Mouse (Mus musculus) liver, embryonic 14.5 days (tissue): Measurements from ENCODE around the gene Kdm4a. TPM values are rescaled to one million over a fixed set of nuclear protein-coding genes. Genes with fewer than 3 reads are reported as not detected.

Source experiments
- ATAC-seq: fragments of 200-750 bp; cut with Nextera tagmentation; 2 replicates; pipeline ENCODE4 v1.8.0; 2017; ENCODE audit warnings: moderate number of reproducible peaks, mild to moderate bottlenecking, moderate library complexity; ENCODE audit not compliant: insufficient read depth
- DNase-seq, 3 experiments: peaks; one replicate each; pipeline ENCODE4 v3.0.0-alpha.2; 2012 to 2013; ENCODE audit warnings: low read depth in 3 of 3, low spot score in 3 of 3
- H3K27ac ChIP-seq: fragments of 300-500 bp; sonication (generic); 2 replicates; pipeline ENCODE4 v1.5.1; 2014; ENCODE audit warnings: moderate library complexity, mild to moderate bottlenecking, control low read depth, inconsistent platforms
- H3K27me3 ChIP-seq: fragments of 300-500 bp; sonication (generic); 2 replicates; pipeline ENCODE4 v1.6.1; 2014; ENCODE audit warnings: mild to moderate bottlenecking, low read length, moderate library complexity; ENCODE audit not compliant: control insufficient read depth, insufficient read depth
- H3K36me3 ChIP-seq: fragments of 300-500 bp; sonication (generic); replicated peaks from 2 replicates; pipeline ENCODE4 v1.6.1; 2014; ENCODE audit warnings: low read depth; ENCODE audit not compliant: control insufficient read depth, insufficient read depth
- H3K4me1 ChIP-seq, 2 experiments: fragments of 200-500 bp in 1 of 2; fragments of 300-500 bp in 1 of 2; sonication (generic) in 1 of 2; replicated peaks; 2 replicates each; pipeline ENCODE4 v1.6.1; 2012 to 2014; ENCODE audit warnings: antibody characterized with exemption in 1 of 2, inconsistent platforms in 1 of 2, low read length in 1 of 2; ENCODE audit not compliant: control insufficient read depth in 2 of 2, insufficient read depth in 2 of 2
- H3K4me2 ChIP-seq: fragments of 300-500 bp; sonication (generic); 2 replicates; pipeline ENCODE4 v1.6.1; 2014; ENCODE audit warnings: low read depth, mild to moderate bottlenecking, control low read depth, moderate library complexity
- H3K4me3 ChIP-seq, 2 experiments: fragments of 200-500 bp in 1 of 2; fragments of 300-500 bp in 1 of 2; sonication (generic) in 1 of 2; 2 replicates each; pipeline ENCODE4 v1.5.1; 2012 to 2014; ENCODE audit warnings: low read depth in 2 of 2, low read length in 2 of 2, mild to moderate bottlenecking in 2 of 2, control low read depth in 1 of 2, inconsistent platforms in 1 of 2, moderate library complexity in 1 of 2; ENCODE audit not compliant: insufficient read depth in 1 of 2
- H3K9ac ChIP-seq: fragments of 300-500 bp; sonication (generic); replicated peaks from 2 replicates; pipeline ENCODE4 v1.6.1; 2014; ENCODE audit warnings: mild to moderate bottlenecking, control low read depth, moderate library complexity
- H3K9me3 ChIP-seq: fragments of 300-500 bp; sonication (generic); 2 replicates; pipeline ENCODE4 v1.6.1; 2016; ENCODE audit warnings: low read length, mixed read lengths; ENCODE audit not compliant: control insufficient read depth
- CTCF ChIP-seq: IDR thresholded peaks from 2 replicates; pipeline ENCODE4 v1.5.1; 2016; ENCODE audit warnings: antibody characterized with exemption, low read depth, control low read depth
- EP300 ChIP-seq: IDR thresholded peaks from 2 replicates; pipeline ENCODE4 v1.6.1; 2016; ENCODE audit warnings: antibody characterized with exemption, low read depth
- WGBS: fragments of 180-500 bp; shearing (Covaris S2); extraction: QIAGEN DNeasy Blood & Tissue Kit; methylation state at CpG from one replicate; pipeline ENCODE4 v1.1.7; 2014; ENCODE audit not compliant: insufficient replicate concordance; 5-methylcytosine and 5-hydroxymethylcytosine counted together
- polyA plus RNA-seq, 2 experiments: library from polyadenylated mRNA; depleted of rRNA in 1 of 2; stranded (reverse) in 1 of 2; unstranded in 1 of 2; fragments of >200 nt; fragmentation: Nextera tagmentation in 1 of 2; extraction: Ambion mirVana in 1 of 2; gene quantifications; 2 replicates each; pipeline versions ENCODE4 v1.2.1 to v1.2.3; 2012 to 2014

Kdm4a gene
- polyA plus RNA-seq, 2 experiments: 7.3 to 13.7 TPM

DNA sequence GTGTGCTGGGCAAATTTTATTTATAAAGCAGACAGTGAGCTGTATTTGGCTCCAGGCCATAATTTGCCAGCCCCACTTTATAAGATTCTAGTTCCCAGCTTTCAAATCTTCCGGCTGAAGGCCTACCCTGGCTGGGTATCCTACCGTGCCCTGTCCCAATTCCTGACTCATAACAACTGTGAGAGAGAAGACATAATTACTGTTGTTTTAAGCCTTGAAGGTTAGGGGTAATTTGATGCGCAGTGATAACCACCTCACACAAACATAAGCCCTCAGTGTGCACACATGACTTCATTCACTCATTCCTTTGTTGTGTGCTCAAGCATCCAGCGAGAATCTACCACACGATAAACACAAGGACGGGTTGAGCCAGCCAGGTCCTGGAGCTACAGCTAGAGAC lies 39.6 kb upstream of the Kdm4a start:
- no peaks in the 10 kb centered on the region for H3K9me3 ChIP-seq
- no peaks in the 10 kb centered on the region for H3K27me3 ChIP-seq
- 78% methylated on average over 6 of the region's 6 CpGs for WGBS
- no peaks in the 10 kb centered on the region for H3K36me3 ChIP-seq
- H3K9ac ChIP-seq: no peak overlapping the region
- DNase-seq (no peak), ATAC-seq (no peak)
- no peak overlapping the region for H3K4me2 ChIP-seq
- TF ChIP-seq CTCF: no peak
- H3K27ac ChIP-seq: no peak overlapping the region
- H3K4me3 ChIP-seq: no peak overlapping the region
- no peaks in the 10 kb centered on the region for H3K4me1 ChIP-seq

DNA sequence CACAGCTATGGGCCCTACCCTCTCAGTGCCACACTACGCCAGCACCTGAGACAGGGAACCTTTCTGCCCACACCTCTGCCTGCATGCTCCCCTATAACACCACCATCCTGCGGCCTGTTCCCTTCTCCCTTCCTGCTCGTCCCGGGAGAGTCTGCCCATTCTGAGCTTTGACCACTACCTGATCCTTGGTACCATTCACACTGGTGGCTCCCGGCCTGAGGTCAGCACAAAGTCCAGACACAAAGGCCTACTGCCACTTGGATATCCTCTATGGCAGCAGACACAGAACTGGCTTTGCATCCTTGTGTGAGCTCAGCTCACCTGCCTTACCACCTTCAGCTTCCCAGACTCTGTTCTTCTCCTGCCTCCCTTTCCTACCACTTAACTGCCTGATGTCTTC lies 38.7 kb upstream of the Kdm4a start:
- DNase-seq (no peak), ATAC-seq (no peak)
- H3K27ac ChIP-seq: no peak overlapping the region
- H3K9me3 ChIP-seq: no peaks in the 10 kb centered on the region
- no peak overlapping the region for H3K9ac ChIP-seq
- H3K27me3 ChIP-seq: no peaks in the 10 kb centered on the region
- no peak overlapping the region for H3K4me2 ChIP-seq
- H3K36me3 ChIP-seq: no peaks in the 10 kb centered on the region
- no peak for TF ChIP-seq CTCF
- TF ChIP-seq EP300: no peak
- H3K4me3 ChIP-seq: no peak overlapping the region
- 67% methylated on average over 5 of the region's 5 CpGs for WGBS
- H3K4me1 ChIP-seq: no peaks in the 10 kb centered on the region

GRCm38 (mm10) chr4:118216726-118217595 lies 37.1 kb upstream of the Kdm4a start:
- peak in 1 of 3 experiments; percentile 20 for DNase-seq
- no peaks in the 10 kb centered on the region for H3K9me3 ChIP-seq
- H3K4me3 ChIP-seq: no peak overlapping the region
- H3K4me1 ChIP-seq: no peaks in the 10 kb centered on the region
- peak; percentile 42 for ATAC-seq
- no peak overlapping the region for H3K9ac ChIP-seq
- TF ChIP-seq EP300 (no peak), CTCF (peak; percentile 88)
- no peak overlapping the region for H3K4me2 ChIP-seq
- no peaks in the 10 kb centered on the region for H3K27me3 ChIP-seq
- WGBS: 60% methylated on average over 17 of the region's 17 CpGs
- H3K27ac ChIP-seq: no peak overlapping the region
- H3K36me3 ChIP-seq: no peaks in the 10 kb centered on the region

DNA sequence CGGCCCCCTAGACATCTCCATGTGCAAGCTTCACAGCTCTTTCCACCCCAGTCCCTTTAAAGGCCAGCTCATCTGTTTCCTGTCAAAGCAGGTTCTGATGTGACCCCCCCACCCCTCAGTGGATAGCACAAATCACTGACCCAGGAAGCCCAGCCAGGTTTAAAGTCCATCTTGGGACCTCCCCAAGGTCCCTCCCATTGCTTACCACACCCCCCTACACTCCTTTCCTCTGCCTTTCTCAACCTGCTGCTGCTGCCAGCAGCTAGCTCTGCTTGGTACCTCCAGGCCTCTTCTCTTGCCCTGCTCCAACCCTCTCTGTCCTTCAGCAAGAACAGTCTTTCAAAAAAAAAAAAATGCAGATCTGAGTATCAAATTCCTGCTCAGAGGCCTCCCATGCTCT lies 35.0 kb upstream of the Kdm4a start:
- no peak for TF ChIP-seq CTCF
- no peak for TF ChIP-seq EP300
- ATAC-seq (no peak), DNase-seq (no peak)
- Histone ChIP-seq H3K4me3 (no peak overlapping the region), H3K27me3 (no peaks in the 10 kb centered on the region), H3K9ac (no peak overlapping the region), H3K36me3 (no peaks in the 10 kb centered on the region), H3K9me3 (no peaks in the 10 kb centered on the region), H3K27ac (no peak overlapping the region), H3K4me1 (no peaks in the 10 kb centered on the region), H3K4me2 (no peak overlapping the region)
- 63% methylated on average over 1 of the region's 1 CpGs for WGBS

DNA sequence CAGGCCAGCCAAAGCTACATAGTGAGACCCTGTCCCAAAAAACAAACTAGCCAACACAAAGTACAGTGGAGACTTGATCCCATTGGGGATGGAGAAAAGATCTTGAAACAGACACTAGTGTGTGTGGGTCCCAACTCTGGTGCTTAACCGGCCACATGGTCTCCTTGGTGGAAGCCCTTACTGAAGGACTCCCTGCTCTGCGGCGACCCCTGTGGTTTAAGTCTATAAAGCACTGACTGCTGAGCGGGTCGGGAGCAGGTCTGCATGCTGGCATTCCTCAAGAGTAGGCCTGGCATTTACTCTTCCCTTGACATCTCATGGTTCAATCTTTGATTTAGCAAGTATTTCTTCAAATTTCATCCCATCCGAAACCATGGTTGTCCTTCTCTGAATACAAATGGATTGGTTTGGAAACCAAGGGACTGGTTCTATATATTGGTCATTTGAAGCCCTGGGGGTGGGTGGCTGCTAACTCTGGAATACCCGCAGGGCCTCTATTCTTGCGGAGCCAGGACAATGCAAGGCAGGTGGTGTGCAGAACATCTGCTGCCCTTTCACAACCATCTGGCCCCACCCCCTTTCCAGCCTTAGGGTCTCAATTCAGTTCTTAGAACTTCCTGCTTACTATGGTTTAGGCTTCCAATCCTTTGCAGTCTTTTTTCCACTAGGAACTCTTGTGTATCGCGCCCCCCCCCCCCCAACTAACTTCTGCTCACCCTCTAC lies 27.2 kb upstream of the Kdm4a start:
- H3K27me3 ChIP-seq: no peaks in the 10 kb centered on the region
- ATAC-seq (no peak), DNase-seq (no peak)
- no peak overlapping the region for H3K9ac ChIP-seq
- H3K27ac ChIP-seq: no peak overlapping the region
- no peaks in the 10 kb centered on the region for H3K36me3 ChIP-seq
- H3K4me2 ChIP-seq: no peak overlapping the region
- H3K9me3 ChIP-seq: no peaks in the 10 kb centered on the region
- H3K4me3 ChIP-seq: no peak overlapping the region
- 64% methylated on average over 10 of the region's 10 CpGs for WGBS
- TF ChIP-seq EP300: no peak
- peak; percentile 30; the same call in 1 of the 2 replicates for TF ChIP-seq CTCF
- H3K4me1 ChIP-seq: peaks cover 0 to 4% of the 10 kb centered on the region in 2 experiments; a peak in 2 of 4 replicates
